Mouse (Mus musculus) urinary bladder, postnatal 10 days (tissue): ENCODE measurements around the gene Aqp2.

Experiments used
- DNase-seq: peaks from one replicate; pipeline ENCODE4 v3.0.0; 2022; ENCODE audit warnings: low spot score

The Aqp2 gene

DNA sequence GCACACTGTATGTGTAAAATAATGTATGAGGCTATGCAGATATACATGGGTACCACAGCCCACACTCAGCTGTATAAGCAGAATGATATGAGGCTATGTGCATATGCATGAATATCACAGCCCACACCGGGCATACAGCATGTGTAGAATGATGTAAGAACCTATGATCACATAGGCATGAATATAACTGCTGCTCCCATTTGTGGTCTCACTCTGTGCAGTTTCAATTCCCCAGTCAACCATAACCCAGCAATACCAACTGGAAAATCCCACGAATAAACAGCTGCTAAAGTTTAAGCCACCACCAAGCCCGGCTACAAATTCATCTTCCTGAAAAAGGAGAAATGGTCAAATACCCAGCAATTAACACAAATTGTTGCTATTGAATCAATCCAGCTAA lies 39.7 kb downstream of the Aqp2 start:
- DNase-seq: no peak

- DNase-seq: no peak
These were observed 41.0 kb downstream of the Aqp2 start for GRCm38 (mm10) chr15:99619821-99620220.

GRCm38 (mm10) chr15:99622063-99622462 lies 43.2 kb downstream of the Aqp2 start:
- DNase-seq: no peak

DNA sequence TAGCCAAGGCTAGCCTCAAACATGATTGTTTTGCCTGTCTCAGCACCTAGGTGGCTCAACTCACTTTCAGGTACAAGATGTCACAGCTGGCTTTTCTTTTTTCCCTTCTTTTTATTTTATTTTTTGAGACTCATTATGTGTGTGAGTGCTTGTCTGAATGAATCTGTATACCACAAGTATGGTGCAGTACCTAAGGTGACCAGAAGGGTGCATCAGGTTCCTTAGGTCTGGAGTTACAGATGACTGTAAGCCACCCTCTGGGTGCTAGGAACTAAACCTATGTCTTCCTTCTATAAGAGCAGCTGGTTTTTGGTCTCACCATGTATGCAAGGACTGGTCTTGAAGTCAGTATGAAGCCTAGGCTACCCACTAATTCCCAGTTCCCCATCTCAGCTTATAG lies 52.8 kb downstream of the Aqp2 start:
- no peak for DNase-seq
